In genomic region chr17:44632292-44632691, GRCm38 (mm10) we compare ENCODE assay signal across 14 mouse cellular contexts.
"Had no signal": no experiment of that assay in that cellular context is flagged by ENCODE, and none has a peak within 500 bp of the region (broad histone marks: within the 10 kb centered on the region; RNA-seq: fewer than 3 reads in every experiment).

No protein-coding gene starts in this region.

- H3K36me3 ChIP-seq: intestine, embryonic 15.5 days; limb, embryonic 15.5 days; neural tube, embryonic 13.5 days; stomach, embryonic 15.5 days had no signal

- H3K9me3 ChIP-seq: intestine, embryonic 15.5 days; limb, embryonic 15.5 days; neural tube, embryonic 13.5 days; stomach, embryonic 15.5 days had no signal

- H3K27me3 ChIP-seq: intestine, embryonic 15.5 days; neural tube, embryonic 13.5 days; stomach, embryonic 15.5 days had no signal

- H3K9ac ChIP-seq: intestine, embryonic 15.5 days; limb, embryonic 15.5 days; neural tube, embryonic 13.5 days; stomach, embryonic 15.5 days had no signal

- DNase-seq: kidney, adult 18-20 months; kidney, postnatal 10 days; kidney, postnatal 4 days; retina, postnatal 1 day; right cerebral cortex, postnatal 4 days; spleen, adult 18-20 months; thymus, adult 2 months; thymus, postnatal 25 days had no signal

- H3K4me1 ChIP-seq: intestine, embryonic 15.5 days; stomach, embryonic 15.5 days had no signal

- H3K27ac ChIP-seq: intestine, embryonic 15.5 days; limb, embryonic 15.5 days; neural tube, embryonic 13.5 days; stomach, embryonic 15.5 days had no signal

- ATAC-seq: intestine, embryonic 15.5 days; midbrain, embryonic 16.5 days had no signal

- H3K4me3 ChIP-seq: intestine, embryonic 15.5 days; layer of hippocampus, adult 2 months; limb, embryonic 15.5 days; neural tube, embryonic 13.5 days; stomach, embryonic 15.5 days had no signal
